In the genomic region with DNA sequence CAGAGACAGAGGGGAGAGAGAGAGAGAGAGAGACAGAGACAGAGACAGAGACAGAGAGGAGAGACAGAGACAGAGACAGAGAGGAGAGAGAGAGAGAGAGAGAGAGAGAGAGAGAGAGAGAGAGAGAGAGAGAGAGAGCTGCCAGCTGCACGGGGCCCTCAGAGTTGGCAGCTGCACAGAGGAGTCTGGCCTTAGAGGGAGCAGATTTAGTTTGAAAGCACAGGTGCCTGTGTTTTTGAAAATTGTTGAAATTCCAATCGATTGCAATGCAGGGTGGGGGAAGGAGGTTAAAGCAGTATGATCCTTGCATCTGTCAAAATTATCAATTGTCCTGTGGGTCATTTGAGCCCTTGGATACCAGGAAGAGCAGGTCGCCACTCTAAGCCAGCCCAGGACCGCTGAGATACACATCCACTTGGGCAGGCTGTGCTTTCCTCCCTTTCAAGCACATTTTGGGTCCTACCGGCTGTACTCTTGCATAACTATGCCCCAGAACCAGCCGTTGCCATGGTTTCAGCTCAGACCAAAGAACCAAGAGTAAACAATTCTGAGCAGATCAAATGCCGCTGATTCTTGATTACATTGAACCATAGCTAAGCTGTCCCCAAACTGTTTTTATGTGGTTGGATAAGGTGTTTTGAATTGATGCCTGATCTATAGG, we compare ENCODE assay signal across 8 mouse cellular contexts.
DNase-seq lines count a peak whose midpoint lies in the region; ATAC-seq lines count a peak whose summit lies in the region.

No protein-coding gene starts in this region.

- H3K9ac ChIP-seq in hindbrain, embryonic 15.5 days = no peak overlapping the region
- no peak overlapping the region for H3K9ac ChIP-seq in hindbrain, embryonic 13.5 days
- no peak overlapping the region for H3K9ac ChIP-seq in embryonic facial prominence, embryonic 13.5 days
- H3K9ac ChIP-seq in heart, embryonic 11.5 days (ENCODE audit: low read depth, low read length) = no peak overlapping the region

- peak; percentile 38; the same call in 1 of the 2 replicates for ATAC-seq in hindbrain, embryonic 15.5 days (ENCODE audit: low FRiP score, low read depth)
- no peak for ATAC-seq in hindbrain, embryonic 13.5 days (ENCODE audit: low FRiP score)
- ATAC-seq in embryonic facial prominence, embryonic 13.5 days (ENCODE audit: insufficient number of reproducible peaks, insufficient read depth, low FRiP score, low TSS enrichment, low read depth) = peak; percentile 62; the same call in 1 of the 2 replicates
- no peak for ATAC-seq in heart, embryonic 11.5 days (replicated peaks; ENCODE audit: insufficient number of reproducible peaks, low FRiP score, low TSS enrichment)

- peak; percentile 21 to 59 for DNase-seq in layer of hippocampus, postnatal 14 days (ENCODE audit: low spot score in 2 of 2)
- peak; percentile 63 for DNase-seq in lung, postnatal 10 days
- no peak for DNase-seq in testis, postnatal 10 days (ENCODE audit: low spot score)
- no peak for DNase-seq in kidney, postnatal 10 days

- H3K4me2 ChIP-seq in hindbrain, embryonic 15.5 days = no peak overlapping the region
- H3K4me2 ChIP-seq in hindbrain, embryonic 13.5 days = no peak overlapping the region
- no peak overlapping the region for H3K4me2 ChIP-seq in embryonic facial prominence, embryonic 13.5 days
- no peak overlapping the region for H3K4me2 ChIP-seq in heart, embryonic 11.5 days

- no peaks in the 10 kb centered on the region for H3K27me3 ChIP-seq in hindbrain, embryonic 15.5 days
- no peaks in the 10 kb centered on the region for H3K27me3 ChIP-seq in hindbrain, embryonic 13.5 days
- no peaks in the 10 kb centered on the region for H3K27me3 ChIP-seq in embryonic facial prominence, embryonic 13.5 days
- H3K27me3 ChIP-seq in heart, embryonic 11.5 days (ENCODE audit: control insufficient read depth, insufficient read depth, low read length) = no peaks in the 10 kb centered on the region

- H3K4me1 ChIP-seq in hindbrain, embryonic 15.5 days (replicated peaks) = peaks cover 15% of the 10 kb centered on the region
- peaks cover 15% of the 10 kb centered on the region for H3K4me1 ChIP-seq in hindbrain, embryonic 13.5 days (replicated peaks)
- peaks cover 17% of the 10 kb centered on the region for H3K4me1 ChIP-seq in embryonic facial prominence, embryonic 13.5 days
- H3K4me1 ChIP-seq in heart, embryonic 11.5 days (ENCODE audit: control insufficient read depth, insufficient read depth, low read length) = peaks cover 3% of the 10 kb centered on the region; the same call in 1 of the 2 replicates

- peak overlapping the region; percentile 40 for H3K27ac ChIP-seq in hindbrain, embryonic 15.5 days (replicated peaks)
- H3K27ac ChIP-seq in hindbrain, embryonic 13.5 days = no peak overlapping the region
- 0 out of 2 replicates have a peak overlapping the region, but pooled peaks have one; percentile 40 for H3K27ac ChIP-seq in embryonic facial prominence, embryonic 13.5 days
- no peak overlapping the region for H3K27ac ChIP-seq in heart, embryonic 11.5 days (ENCODE audit: low read depth, low read length)

- H3K4me3 ChIP-seq in hindbrain, embryonic 15.5 days = no peak overlapping the region
- H3K4me3 ChIP-seq in hindbrain, embryonic 13.5 days = no peak overlapping the region
- H3K4me3 ChIP-seq in embryonic facial prominence, embryonic 13.5 days = no peak overlapping the region
- H3K4me3 ChIP-seq in heart, embryonic 11.5 days (ENCODE audit: low read depth, low read length) = no peak overlapping the region

- H3K9me3 ChIP-seq in hindbrain, embryonic 15.5 days = no peaks in the 10 kb centered on the region
- H3K9me3 ChIP-seq in hindbrain, embryonic 13.5 days = no peaks in the 10 kb centered on the region
- no peaks in the 10 kb centered on the region for H3K9me3 ChIP-seq in embryonic facial prominence, embryonic 13.5 days
- H3K9me3 ChIP-seq in heart, embryonic 11.5 days (replicated peaks; ENCODE audit: control insufficient read depth, low read length) = no peaks in the 10 kb centered on the region

- 40% methylated on average over 7 of the region's 7 CpGs for WGBS in hindbrain, embryonic 15.5 days
- 42% methylated on average over 7 of the region's 7 CpGs for WGBS in hindbrain, embryonic 13.5 days
- 31% methylated on average over 7 of the region's 7 CpGs for WGBS in embryonic facial prominence, embryonic 13.5 days
- WGBS in heart, embryonic 11.5 days (ENCODE audit: insufficient replicate concordance) = 58% methylated on average over 7 of the region's 7 CpGs

- H3K36me3 ChIP-seq in hindbrain, embryonic 15.5 days = no peaks in the 10 kb centered on the region
- H3K36me3 ChIP-seq in hindbrain, embryonic 13.5 days = no peaks in the 10 kb centered on the region
- no peaks in the 10 kb centered on the region for H3K36me3 ChIP-seq in embryonic facial prominence, embryonic 13.5 days
- H3K36me3 ChIP-seq in heart, embryonic 11.5 days (ENCODE audit: control insufficient read depth, insufficient read depth, low read length) = no peaks in the 10 kb centered on the region

Comparison
In these comparisons a context has a peak if more than half of its experiments do, and no peak if none do; other contexts are left out.
1. ATAC-seq: peak in hindbrain, embryonic 15.5 days (single experiment) and embryonic facial prominence, embryonic 13.5 days (single experiment); none in hindbrain, embryonic 13.5 days (single experiment) and heart, embryonic 11.5 days (single experiment).
2. H3K27ac ChIP-seq: peak in hindbrain, embryonic 15.5 days (single experiment) and embryonic facial prominence, embryonic 13.5 days (single experiment); none in hindbrain, embryonic 13.5 days (single experiment) and heart, embryonic 11.5 days (single experiment).
3. DNase-seq: peak in layer of hippocampus, postnatal 14 days (2 of 2) and lung, postnatal 10 days (single experiment); none in testis, postnatal 10 days (single experiment) and kidney, postnatal 10 days (single experiment).